Mouse (Mus musculus): ENCODE data around the gene Rfx5. TPM values are rescaled to one million over a fixed set of nuclear protein-coding genes. Genes with fewer than 3 reads are reported as not detected.
A peak's percentile ranks its signal among the peaks of the same experiment; 100 is the strongest.
"Not testable (repeated sequence)": the region's sequence is repeated elsewhere in the genome, so short reads cannot be mapped to it uniquely, and the experiment has no call there.

Gene Rfx5
- polyA plus RNA-seq (2016; fragmentation: Nextera tagmentation; extraction: Ambion mirVana): 2.6 and 3.6 TPM in 2 replicates

GRCm38 (mm10) chr3:94953764-94954616 is at the start of gene Rfx5:
Gene Rfx5, plus strand, starts transcription at chr3:94954075.
- under 1% methylated on average over 50 of the region's 50 CpGs for WGBS (ENCODE audit: insufficient replicate concordance)
- peak within 1 kb of the TSS; percentile 80 for H3K9ac ChIP-seq
- peak within 1 kb of the TSS; percentile 57 for H3K27ac ChIP-seq
- ATAC-seq: peak; percentile 93
- peak within 1 kb of the TSS; percentile 94 for H3K4me2 ChIP-seq
- H3K4me3 ChIP-seq: peak within 1 kb of the TSS; percentile 69
- H3K4me1 ChIP-seq: peaks cover 30% of the 10 kb centered on the region
- H3K27me3 ChIP-seq (replicated peaks): no peaks in the 10 kb centered on the region
- H3K36me3 ChIP-seq: peaks cover 35% of the 10 kb centered on the region
- H3K9me3 ChIP-seq (replicated peaks): no peaks in the 10 kb centered on the region

GRCm38 (mm10) chr3:94904759-94905158 is 49.1 kb upstream of the Rfx5 start:
- H3K4me2 ChIP-seq; H3K9ac ChIP-seq; ATAC-seq; H3K9me3 ChIP-seq (replicated peaks); H3K4me3 ChIP-seq; H3K36me3 ChIP-seq; H3K27ac ChIP-seq; H3K27me3 ChIP-seq (replicated peaks): not testable (repeated sequence)
- H3K4me1 ChIP-seq: peaks cover 19% of the 10 kb centered on the region
- 55% methylated on average over 3 of the region's 3 CpGs for WGBS (ENCODE audit: insufficient replicate concordance)

GRCm38 (mm10) chr3:94906482-94906881 is 47.4 kb upstream of the Rfx5 start:
- H3K27me3 ChIP-seq (replicated peaks): 0 out of 2 replicates have a peak, but pooled peaks cover 4% of the 10 kb centered on the region
- no peaks in the 10 kb centered on the region for H3K9me3 ChIP-seq (replicated peaks)
- H3K4me2 ChIP-seq: 0 out of 2 replicates have a peak overlapping the region, but pooled peaks have one; percentile 5
- H3K36me3 ChIP-seq: no peaks in the 10 kb centered on the region
- H3K9ac ChIP-seq: peak overlapping the region; percentile 35; the same call in 1 of the 2 replicates
- no peak overlapping the region for H3K27ac ChIP-seq
- no peak overlapping the region for H3K4me3 ChIP-seq
- ATAC-seq: peak; percentile 86
- WGBS (ENCODE audit: insufficient replicate concordance): 15% methylated on average over 1 of the region's 1 CpGs
- H3K4me1 ChIP-seq: peaks cover 19% of the 10 kb centered on the region

GRCm38 (mm10) chr3:94911050-94911693 is 42.7 kb upstream of the Rfx5 start:
- Histone ChIP-seq H3K4me2 (no peak overlapping the region), H3K9me3 (replicated peaks) (no peaks in the 10 kb centered on the region), H3K27ac (no peak overlapping the region), H3K9ac (no peak overlapping the region), H3K27me3 (replicated peaks) (0 out of 2 replicates have a peak, but pooled peaks cover 9% of the 10 kb centered on the region), H3K36me3 (no peaks in the 10 kb centered on the region), H3K4me3 (no peak overlapping the region), H3K4me1 (peaks cover 13% of the 10 kb centered on the region)
- WGBS (ENCODE audit: insufficient replicate concordance): 62% methylated on average over 2 of the region's 2 CpGs
- ATAC-seq: no peak

GRCm38 (mm10) chr3:94913801-94914200 is 40.1 kb upstream of the Rfx5 start:
- Histone ChIP-seq H3K9ac (no peak overlapping the region), H3K27ac (no peak overlapping the region), H3K4me2 (no peak overlapping the region), H3K4me1 (peaks cover 17% of the 10 kb centered on the region), H3K4me3 (no peak overlapping the region), H3K9me3 (replicated peaks) (no peaks in the 10 kb centered on the region), H3K36me3 (no peaks in the 10 kb centered on the region), H3K27me3 (replicated peaks) (0 out of 2 replicates have a peak, but pooled peaks cover 11% of the 10 kb centered on the region)
- 58% methylated on average over 5 of the region's 5 CpGs for WGBS (ENCODE audit: insufficient replicate concordance)
- ATAC-seq: no peak

- Histone ChIP-seq H3K27me3 (replicated peaks) (0 out of 2 replicates have a peak, but pooled peaks cover 8% of the 10 kb centered on the region), H3K4me1 (peaks cover 29% of the 10 kb centered on the region), H3K4me2 (no peak overlapping the region), H3K36me3 (no peaks in the 10 kb centered on the region), H3K4me3 (no peak overlapping the region), H3K9ac (no peak overlapping the region), H3K27ac (no peak overlapping the region), H3K9me3 (replicated peaks) (no peaks in the 10 kb centered on the region)
- ATAC-seq: no peak
- WGBS (ENCODE audit: insufficient replicate concordance): 73% methylated on average over 7 of the region's 7 CpGs
These were observed 37.8 kb upstream of the Rfx5 start for GRCm38 (mm10) chr3:94915903-94916741.

- H3K27ac ChIP-seq: peak overlapping the region; percentile 62; the same call in 1 of the 2 replicates
- no peaks in the 10 kb centered on the region for H3K9me3 ChIP-seq (replicated peaks)
- peak; percentile 89 for ATAC-seq
- no peaks in the 10 kb centered on the region for H3K36me3 ChIP-seq
- peak overlapping the region; percentile 47 for H3K9ac ChIP-seq
- peaks cover 17% of the 10 kb centered on the region; the same call in 1 of the 2 replicates for H3K27me3 ChIP-seq (replicated peaks)
- no peak overlapping the region for H3K4me3 ChIP-seq
- peak overlapping the region; percentile 44 for H3K4me2 ChIP-seq
- whole genome bisulfite sequencing (ENCODE audit: insufficient replicate concordance): 56% methylated on average over 14 of the region's 14 CpGs
- peaks cover 31% of the 10 kb centered on the region for H3K4me1 ChIP-seq
These were observed 36.0 kb upstream of the Rfx5 start for GRCm38 (mm10) chr3:94917816-94918361.

GRCm38 (mm10) chr3:94918845-94919244 is 35.0 kb upstream of the Rfx5 start:
- no peak overlapping the region for H3K4me3 ChIP-seq
- 72% methylated on average over 4 of the region's 4 CpGs for WGBS (ENCODE audit: insufficient replicate concordance)
- no peak overlapping the region; the same call in 1 of the 2 replicates for H3K9ac ChIP-seq
- H3K27me3 ChIP-seq (replicated peaks): peaks cover 17% of the 10 kb centered on the region; the same call in 1 of the 2 replicates
- H3K9me3 ChIP-seq (replicated peaks): no peaks in the 10 kb centered on the region
- H3K27ac ChIP-seq: no peak overlapping the region
- ATAC-seq: no peak
- no peaks in the 10 kb centered on the region for H3K36me3 ChIP-seq
- H3K4me2 ChIP-seq: no peak overlapping the region
- peaks cover 35% of the 10 kb centered on the region for H3K4me1 ChIP-seq

GRCm38 (mm10) chr3:94921104-94921503 is 32.8 kb upstream of the Rfx5 start:
- H3K9ac ChIP-seq: no peak overlapping the region
- H3K27me3 ChIP-seq (replicated peaks): peaks cover 13% of the 10 kb centered on the region; the same call in 1 of the 2 replicates
- H3K36me3 ChIP-seq: no peaks in the 10 kb centered on the region
- 62% methylated on average over 3 of the region's 3 CpGs for WGBS (ENCODE audit: insufficient replicate concordance)
- H3K9me3 ChIP-seq (replicated peaks): no peaks in the 10 kb centered on the region
- peaks cover 57% of the 10 kb centered on the region for H3K4me1 ChIP-seq
- no peak for ATAC-seq
- no peak overlapping the region for H3K4me3 ChIP-seq
- no peak overlapping the region for H3K27ac ChIP-seq
- H3K4me2 ChIP-seq: no peak overlapping the region

- Histone ChIP-seq H3K4me3 (no peak overlapping the region), H3K27ac (no peak overlapping the region), H3K9ac (no peak overlapping the region), H3K9me3 (replicated peaks) (no peaks in the 10 kb centered on the region), H3K4me2 (no peak overlapping the region), H3K36me3 (no peaks in the 10 kb centered on the region), H3K4me1 (peaks cover 66% of the 10 kb centered on the region), H3K27me3 (replicated peaks) (peaks cover 9% of the 10 kb centered on the region; the same call in 1 of the 2 replicates)
- WGBS (ENCODE audit: insufficient replicate concordance): 59% methylated on average over 3 of the region's 3 CpGs
- ATAC-seq: no peak
These were observed 31.5 kb upstream of the Rfx5 start for GRCm38 (mm10) chr3:94922333-94922732.

GRCm38 (mm10) chr3:94924688-94925087 is 29.2 kb upstream of the Rfx5 start:
- Histone ChIP-seq H3K9ac (peak overlapping the region; percentile 3; the same call in 1 of the 2 replicates), H3K27me3 (replicated peaks) (peaks cover 9% of the 10 kb centered on the region; the same call in 1 of the 2 replicates), H3K9me3 (replicated peaks) (no peaks in the 10 kb centered on the region), H3K36me3 (no peaks in the 10 kb centered on the region), H3K4me1 (peaks cover 54% of the 10 kb centered on the region), H3K4me3 (no peak overlapping the region), H3K27ac (no peak overlapping the region), H3K4me2 (no peak overlapping the region)
- WGBS (ENCODE audit: insufficient replicate concordance): 33% methylated on average over 8 of the region's 8 CpGs
- ATAC-seq: no peak
